Mouse (Mus musculus): ENCODE data around the gene Slc15a2. TPM values are rescaled to one million over a fixed set of nuclear protein-coding genes. Genes with fewer than 3 reads are reported as not detected.

The Slc15a2 gene
- polyA plus RNA-seq, 1 experiment: 30.8 TPM

- TF ChIP-seq CTCF (IDR thresholded peaks at IDR 0.05; ENCODE audit: low read depth, low read length) (no peak), EP300 (IDR thresholded peaks at IDR 0.05; ENCODE audit: insufficient read depth, low read depth, low read length) (no peak), POLR2A (IDR thresholded peaks at IDR 0.05; ENCODE audit: insufficient read depth, low read length) (no peak)
- Histone ChIP-seq H3K4me1 (ENCODE audit: control insufficient read depth, insufficient read depth, low read length) (no peaks in the 10 kb centered on the region), H3K27me3 (ENCODE audit: control insufficient read depth, insufficient read depth, low read length, poor library complexity, severe bottlenecking) (no peaks in the 10 kb centered on the region), H3K27ac (ENCODE audit: insufficient read depth, low read length) (no peak overlapping the region), H3K9me3 (replicated peaks; ENCODE audit: control insufficient read depth, insufficient read depth, low read length, poor library complexity, severe bottlenecking) (no peaks in the 10 kb centered on the region), H3K9ac (ENCODE audit: low read depth, poor library complexity, severe bottlenecking) (no peak overlapping the region), H3K4me3 (ENCODE audit: low read depth, low read length) (no peak overlapping the region), H3K36me3 (ENCODE audit: control insufficient read depth, insufficient read depth, low read length, poor library complexity, severe bottlenecking) (no peaks in the 10 kb centered on the region; the same call in 1 of the 2 replicates)
Measured at GRCm38 (mm10) chr16:36718637-36719036, 66.1 kb downstream of the Slc15a2 start.

GRCm38 (mm10) chr16:36717481-36717880 is 67.3 kb downstream of the Slc15a2 start:
- TF ChIP-seq EP300 (IDR thresholded peaks at IDR 0.05; ENCODE audit: insufficient read depth, low read depth, low read length): no peak
- TF ChIP-seq CTCF (IDR thresholded peaks at IDR 0.05; ENCODE audit: low read depth, low read length): no peak
- no peak for TF ChIP-seq POLR2A (IDR thresholded peaks at IDR 0.05; ENCODE audit: insufficient read depth, low read length)
- no peak overlapping the region for H3K9ac ChIP-seq (ENCODE audit: low read depth, poor library complexity, severe bottlenecking)
- H3K27ac ChIP-seq (ENCODE audit: insufficient read depth, low read length): no peak overlapping the region
- no peaks in the 10 kb centered on the region for H3K4me1 ChIP-seq (ENCODE audit: control insufficient read depth, insufficient read depth, low read length)
- H3K9me3 ChIP-seq (replicated peaks; ENCODE audit: control insufficient read depth, insufficient read depth, low read length, poor library complexity, severe bottlenecking): no peaks in the 10 kb centered on the region
- H3K36me3 ChIP-seq (ENCODE audit: control insufficient read depth, insufficient read depth, low read length, poor library complexity, severe bottlenecking): no peaks in the 10 kb centered on the region; the same call in 1 of the 2 replicates
- no peak overlapping the region for H3K4me3 ChIP-seq (ENCODE audit: low read depth, low read length)
- no peaks in the 10 kb centered on the region for H3K27me3 ChIP-seq (ENCODE audit: control insufficient read depth, insufficient read depth, low read length, poor library complexity, severe bottlenecking)

GRCm38 (mm10) chr16:36711760-36712159 is 73.0 kb downstream of the Slc15a2 start:
- H3K36me3 ChIP-seq (ENCODE audit: control insufficient read depth, insufficient read depth, low read length, poor library complexity, severe bottlenecking): no peaks in the 10 kb centered on the region; the same call in 1 of the 2 replicates
- no peak for TF ChIP-seq CTCF (IDR thresholded peaks at IDR 0.05; ENCODE audit: low read depth, low read length)
- no peak for TF ChIP-seq POLR2A (IDR thresholded peaks at IDR 0.05; ENCODE audit: insufficient read depth, low read length)
- no peak for TF ChIP-seq EP300 (IDR thresholded peaks at IDR 0.05; ENCODE audit: insufficient read depth, low read depth, low read length)
- H3K27me3 ChIP-seq (ENCODE audit: control insufficient read depth, insufficient read depth, low read length, poor library complexity, severe bottlenecking): no peaks in the 10 kb centered on the region
- no peak overlapping the region for H3K4me3 ChIP-seq (ENCODE audit: low read depth, low read length)
- no peaks in the 10 kb centered on the region for H3K9me3 ChIP-seq (replicated peaks; ENCODE audit: control insufficient read depth, insufficient read depth, low read length, poor library complexity, severe bottlenecking)
- H3K9ac ChIP-seq (ENCODE audit: low read depth, poor library complexity, severe bottlenecking): no peak overlapping the region
- peaks cover under 1% of the 10 kb centered on the region for H3K4me1 ChIP-seq (ENCODE audit: control insufficient read depth, insufficient read depth, low read length)
- no peak overlapping the region for H3K27ac ChIP-seq (ENCODE audit: insufficient read depth, low read length)

GRCm38 (mm10) chr16:36710794-36711193 is 74.0 kb downstream of the Slc15a2 start:
- H3K27me3 ChIP-seq (ENCODE audit: control insufficient read depth, insufficient read depth, low read length, poor library complexity, severe bottlenecking): no peaks in the 10 kb centered on the region
- peaks cover 4% of the 10 kb centered on the region for H3K4me1 ChIP-seq (ENCODE audit: control insufficient read depth, insufficient read depth, low read length)
- H3K9me3 ChIP-seq (replicated peaks; ENCODE audit: control insufficient read depth, insufficient read depth, low read length, poor library complexity, severe bottlenecking): no peaks in the 10 kb centered on the region
- no peak overlapping the region for H3K27ac ChIP-seq (ENCODE audit: insufficient read depth, low read length)
- TF ChIP-seq EP300 (IDR thresholded peaks at IDR 0.05; ENCODE audit: insufficient read depth, low read depth, low read length) (no peak), CTCF (IDR thresholded peaks at IDR 0.05; ENCODE audit: low read depth, low read length) (peak; percentile 68)
- no peaks in the 10 kb centered on the region; the same call in 1 of the 2 replicates for H3K36me3 ChIP-seq (ENCODE audit: control insufficient read depth, insufficient read depth, low read length, poor library complexity, severe bottlenecking)
- H3K9ac ChIP-seq (ENCODE audit: low read depth, poor library complexity, severe bottlenecking): no peak overlapping the region
- no peak overlapping the region for H3K4me3 ChIP-seq (ENCODE audit: low read depth, low read length)

- Histone ChIP-seq H3K27ac (ENCODE audit: insufficient read depth, low read length) (0 out of 2 replicates have a peak overlapping the region, but pooled peaks have one; percentile 82), H3K4me3 (ENCODE audit: low read depth, low read length) (peak overlapping the region; percentile 74), H3K4me1 (ENCODE audit: control insufficient read depth, insufficient read depth, low read length) (peaks cover 8% of the 10 kb centered on the region), H3K9ac (ENCODE audit: low read depth, poor library complexity, severe bottlenecking) (peak overlapping the region; percentile 55), H3K9me3 (replicated peaks; ENCODE audit: control insufficient read depth, insufficient read depth, low read length, poor library complexity, severe bottlenecking) (no peaks in the 10 kb centered on the region), H3K27me3 (ENCODE audit: control insufficient read depth, insufficient read depth, low read length, poor library complexity, severe bottlenecking) (no peaks in the 10 kb centered on the region), H3K36me3 (ENCODE audit: control insufficient read depth, insufficient read depth, low read length, poor library complexity, severe bottlenecking) (no peaks in the 10 kb centered on the region; the same call in 1 of the 2 replicates)
- TF ChIP-seq CTCF (IDR thresholded peaks at IDR 0.05; ENCODE audit: low read depth, low read length): no peak
- TF ChIP-seq POLR2A (IDR thresholded peaks at IDR 0.05; ENCODE audit: insufficient read depth, low read length): no peak
Measured at GRCm38 (mm10) chr16:36709405-36709804, 75.4 kb downstream of the Slc15a2 start.

GRCm38 (mm10) chr16:36708751-36709150 is 76.0 kb downstream of the Slc15a2 start:
- Histone ChIP-seq H3K4me1 (ENCODE audit: control insufficient read depth, insufficient read depth, low read length) (peaks cover 8% of the 10 kb centered on the region), H3K9me3 (replicated peaks; ENCODE audit: control insufficient read depth, insufficient read depth, low read length, poor library complexity, severe bottlenecking) (no peaks in the 10 kb centered on the region), H3K4me3 (ENCODE audit: low read depth, low read length) (peak overlapping the region; percentile 74), H3K27ac (ENCODE audit: insufficient read depth, low read length) (peak overlapping the region; percentile 82), H3K36me3 (ENCODE audit: control insufficient read depth, insufficient read depth, low read length, poor library complexity, severe bottlenecking) (no peaks in the 10 kb centered on the region), H3K27me3 (ENCODE audit: control insufficient read depth, insufficient read depth, low read length, poor library complexity, severe bottlenecking) (no peaks in the 10 kb centered on the region), H3K9ac (ENCODE audit: low read depth, poor library complexity, severe bottlenecking) (peak overlapping the region; percentile 55)
- no peak for TF ChIP-seq POLR2A (IDR thresholded peaks at IDR 0.05; ENCODE audit: insufficient read depth, low read length)
- TF ChIP-seq EP300 (IDR thresholded peaks at IDR 0.05; ENCODE audit: insufficient read depth, low read depth, low read length): no peak
- no peak for TF ChIP-seq CTCF (IDR thresholded peaks at IDR 0.05; ENCODE audit: low read depth, low read length)
